Mouse (Mus musculus) testis, adult 2 months (tissue): ENCODE results near the gene Misp.

Experiments used
- CTCF ChIP-seq: fragments of 200-500 bp; IDR thresholded peaks from 2 replicates; pipeline ENCODE4 v1.5.1; 2012; ENCODE audit warnings: low read depth, mild to moderate bottlenecking, inconsistent platforms, low read length, moderate library complexity; ENCODE audit not compliant: control insufficient read depth, insufficient read depth, insufficient replicate concordance
- POLR2A ChIP-seq: fragments of 200-500 bp; IDR thresholded peaks from 2 replicates; pipeline ENCODE4 v1.6.1; 2012; ENCODE audit warnings: low read depth, mild to moderate bottlenecking, inconsistent platforms, low read length, moderate library complexity; ENCODE audit not compliant: control insufficient read depth

GRCm38 (mm10) chr10:79801837-79802236 is 19.0 kb upstream of the Misp start:
- TF ChIP-seq POLR2A (no peak), CTCF (no peak)
